ENCODE assay signal across 8 mouse cellular contexts in the genomic region with DNA sequence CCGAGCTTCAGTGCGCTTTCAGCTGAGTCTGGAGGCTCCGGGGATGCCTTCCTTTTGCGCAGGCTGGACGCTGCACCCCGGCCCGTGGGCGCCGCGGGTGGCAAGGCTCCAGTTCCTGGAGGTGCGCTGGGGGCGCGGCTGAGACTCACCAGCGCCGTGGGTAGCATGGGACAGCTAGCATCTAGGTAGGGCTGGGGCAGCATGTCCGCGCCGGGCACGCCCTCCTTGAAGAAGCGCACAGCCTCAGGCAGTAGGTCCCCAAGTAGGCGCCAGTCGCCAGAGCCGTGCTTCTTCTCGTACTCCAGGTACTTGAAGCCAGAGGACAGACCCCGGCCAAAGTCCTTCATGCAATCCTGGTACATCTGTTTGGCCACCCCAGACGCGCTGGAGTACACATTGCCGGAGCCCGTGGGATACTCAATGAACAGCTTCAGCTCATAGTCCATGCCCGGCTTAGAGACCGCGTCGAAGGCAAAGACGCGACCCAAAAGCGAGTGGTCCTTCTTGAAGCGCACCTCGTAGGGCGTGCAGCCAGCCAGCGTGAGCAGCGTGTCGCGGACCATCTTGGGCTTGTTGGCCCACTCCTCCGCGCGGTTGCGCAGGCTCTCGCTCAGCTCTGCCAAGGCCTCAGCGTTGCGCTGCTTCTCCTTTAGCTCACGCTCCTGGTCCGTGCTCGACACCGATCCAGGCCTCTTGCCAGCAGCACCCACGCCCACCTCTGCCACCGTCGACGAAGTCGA. TPM values are rescaled to one million over a fixed set of nuclear protein-coding genes. Genes with fewer than 3 reads are reported as not detected.
A peak's percentile ranks its signal among the peaks of the same experiment; 100 is the strongest.
DNase-seq lines count a peak whose midpoint lies in the region; ATAC-seq lines count a peak whose summit lies in the region.

No protein-coding gene starts in this region.

- H3K4me3 ChIP-seq in embryonic facial prominence, embryonic 10.5 days, result peak overlapping the region; percentile 88
- peak overlapping the region; percentile 98 for H3K4me3 ChIP-seq in heart, embryonic 11.5 days (ENCODE audit: low read depth, low read length)
- H3K4me3 ChIP-seq in kidney, embryonic 14.5 days (ENCODE audit: low read length), result peak overlapping the region; percentile 63
- H3K4me3 ChIP-seq in liver, embryonic 16.5 days (ENCODE audit: low read depth, low read length), result peak overlapping the region; percentile 64
- H3K4me3 ChIP-seq in neural tube, embryonic 14.5 days (ENCODE audit: low read depth, low read length), result peak overlapping the region; percentile 95

- peak overlapping the region; percentile 96 for H3K27ac ChIP-seq in embryonic facial prominence, embryonic 10.5 days (replicated peaks)
- H3K27ac ChIP-seq in heart, embryonic 11.5 days (ENCODE audit: low read depth, low read length), result peak overlapping the region; percentile 100
- H3K27ac ChIP-seq in kidney, embryonic 14.5 days (ENCODE audit: low read depth, low read length), result peak overlapping the region; percentile 100; the same call in 1 of the 2 replicates
- no peak overlapping the region for H3K27ac ChIP-seq in liver, embryonic 16.5 days (ENCODE audit: low read length)
- H3K27ac ChIP-seq in neural tube, embryonic 14.5 days (ENCODE audit: low read depth, low read length), result peak overlapping the region; percentile 99

- peak overlapping the region; percentile 96 for H3K9ac ChIP-seq in heart, embryonic 11.5 days (ENCODE audit: low read depth, low read length)
- peak overlapping the region; percentile 86 for H3K9ac ChIP-seq in kidney, embryonic 14.5 days (ENCODE audit: low read depth, low read length)
- peak overlapping the region; percentile 64 for H3K9ac ChIP-seq in liver, embryonic 16.5 days (ENCODE audit: low read depth, low read length)
- peak overlapping the region; percentile 100 for H3K9ac ChIP-seq in neural tube, embryonic 14.5 days (replicated peaks; ENCODE audit: low read depth, low read length)

- no peaks in the 10 kb centered on the region for H3K9me3 ChIP-seq in embryonic facial prominence, embryonic 10.5 days
- no peaks in the 10 kb centered on the region for H3K9me3 ChIP-seq in heart, embryonic 11.5 days (replicated peaks; ENCODE audit: control insufficient read depth, low read length)
- H3K9me3 ChIP-seq in kidney, embryonic 14.5 days (ENCODE audit: control insufficient read depth, low read length), result no peaks in the 10 kb centered on the region
- no peaks in the 10 kb centered on the region for H3K9me3 ChIP-seq in liver, embryonic 16.5 days (replicated peaks; ENCODE audit: control insufficient read depth, low read length)
- H3K9me3 ChIP-seq in neural tube, embryonic 14.5 days (ENCODE audit: control insufficient read depth, low read length), result no peaks in the 10 kb centered on the region

- WGBS in embryonic facial prominence, embryonic 10.5 days, result under 1% methylated on average over 59 of the region's 59 CpGs
- WGBS in heart, embryonic 11.5 days (ENCODE audit: insufficient replicate concordance), result under 1% methylated on average over 59 of the region's 59 CpGs
- WGBS in kidney, embryonic 14.5 days, result under 1% methylated on average over 59 of the region's 59 CpGs
- 3% methylated on average over 59 of the region's 59 CpGs for WGBS in liver, embryonic 16.5 days (ENCODE audit: insufficient replicate concordance)
- under 1% methylated on average over 57 of the region's 59 CpGs for WGBS in neural tube, embryonic 14.5 days

- ATAC-seq in heart, embryonic 11.5 days (replicated peaks; ENCODE audit: insufficient number of reproducible peaks, low FRiP score, low TSS enrichment), result no peak
- ATAC-seq in kidney, embryonic 14.5 days (ENCODE audit: low FRiP score, low TSS enrichment), result no peak
- no peak for ATAC-seq in liver, embryonic 16.5 days (ENCODE audit: low read depth)
- ATAC-seq in neural tube, embryonic 14.5 days (ENCODE audit: low read depth), result 0 out of 2 replicates have a peak, but pooled peaks have one; percentile 18

- H3K4me1 ChIP-seq in embryonic facial prominence, embryonic 10.5 days, result peaks cover 76% of the 10 kb centered on the region
- H3K4me1 ChIP-seq in heart, embryonic 11.5 days (ENCODE audit: control insufficient read depth, insufficient read depth, low read length), result peaks cover 39% of the 10 kb centered on the region
- peaks cover 39% of the 10 kb centered on the region for H3K4me1 ChIP-seq in kidney, embryonic 14.5 days (ENCODE audit: control insufficient read depth, insufficient read depth, low read length)
- peaks cover 10% of the 10 kb centered on the region for H3K4me1 ChIP-seq in liver, embryonic 16.5 days (ENCODE audit: control insufficient read depth, low read depth, low read length)
- H3K4me1 ChIP-seq in neural tube, embryonic 14.5 days (ENCODE audit: control insufficient read depth, insufficient read depth, low read length), result peaks cover 33% of the 10 kb centered on the region

- H3K4me2 ChIP-seq in heart, embryonic 11.5 days, result peak overlapping the region; percentile 96
- H3K4me2 ChIP-seq in kidney, embryonic 14.5 days (replicated peaks; ENCODE audit: low read depth, low read length), result peak overlapping the region; percentile 96
- peak overlapping the region; percentile 64 for H3K4me2 ChIP-seq in liver, embryonic 16.5 days (ENCODE audit: low read depth, low read length)
- H3K4me2 ChIP-seq in neural tube, embryonic 14.5 days (ENCODE audit: low read depth, low read length), result peak overlapping the region; percentile 70

- peaks cover 41% of the 10 kb centered on the region for H3K27me3 ChIP-seq in embryonic facial prominence, embryonic 10.5 days (replicated peaks; ENCODE audit: low read depth, poor library complexity, severe bottlenecking)
- H3K27me3 ChIP-seq in heart, embryonic 11.5 days (ENCODE audit: control insufficient read depth, insufficient read depth, low read length), result no peaks in the 10 kb centered on the region
- H3K27me3 ChIP-seq in kidney, embryonic 14.5 days (ENCODE audit: control insufficient read depth, insufficient read depth, low read length), result no peaks in the 10 kb centered on the region
- H3K27me3 ChIP-seq in liver, embryonic 16.5 days (ENCODE audit: control insufficient read depth, insufficient read depth, low read depth, low read length), result peaks cover 69% of the 10 kb centered on the region
- peaks cover 4% of the 10 kb centered on the region; the same call in 1 of the 2 replicates for H3K27me3 ChIP-seq in neural tube, embryonic 14.5 days (ENCODE audit: control insufficient read depth, insufficient read depth, low read length)

- DNase-seq in CD4-positive helper T cell, adult 2 months (ENCODE audit: low read depth, low spot score), result peak; percentile 60
- DNase-seq in adrenal gland, adult (ENCODE audit: inconsistent age in 2 of 2, low spot score in 1 of 2), result peak; percentile 78 to 94
- DNase-seq in embryonic facial prominence, embryonic 10.5 days (ENCODE audit: low spot score), result peak; percentile 67
- peak; percentile 61 to 70 for DNase-seq in urinary bladder, postnatal 4 days (ENCODE audit: low spot score in 2 of 2)

- no peaks in the 10 kb centered on the region; the same call in 1 of the 2 replicates for H3K36me3 ChIP-seq in embryonic facial prominence, embryonic 10.5 days (replicated peaks)
- 0 out of 2 replicates have a peak, but pooled peaks cover 4% of the 10 kb centered on the region for H3K36me3 ChIP-seq in heart, embryonic 11.5 days (ENCODE audit: control insufficient read depth, insufficient read depth, low read length)
- peaks cover 11% of the 10 kb centered on the region; the same call in 1 of the 2 replicates for H3K36me3 ChIP-seq in kidney, embryonic 14.5 days (ENCODE audit: control insufficient read depth, insufficient read depth, low read length)
- H3K36me3 ChIP-seq in liver, embryonic 16.5 days (ENCODE audit: control insufficient read depth, insufficient read depth), result no peaks in the 10 kb centered on the region
- no peaks in the 10 kb centered on the region for H3K36me3 ChIP-seq in neural tube, embryonic 14.5 days (ENCODE audit: control insufficient read depth, insufficient read depth, low read length)

RNA-seq across cellular contexts. Expression of a gene that starts 2.1 kb away (rescaled TPM):
- polyA plus RNA-seq in embryonic facial prominence, embryonic 10.5 days (2016; fragmentation: Nextera tagmentation; extraction: Ambion mirVana), result 13.5 and 17.3 TPM in 2 replicates
- polyA plus RNA-seq in heart, embryonic 11.5 days (2014; fragmentation: Nextera tagmentation; extraction: Ambion mirVana), result 18.9 and 26.9 TPM in 2 replicates
- polyA plus RNA-seq in kidney, embryonic 14.5 days (2014; fragmentation: Nextera tagmentation; extraction: Ambion mirVana), result 25.8 and 34.8 TPM in 2 replicates
- 1.8 and 2.3 TPM in 2 replicates for polyA plus RNA-seq in liver, embryonic 16.5 days (2015; fragmentation: Nextera tagmentation; extraction: Ambion mirVana)
- polyA plus RNA-seq in neural tube, embryonic 14.5 days (2014; fragmentation: Nextera tagmentation; extraction: Ambion mirVana), result 47.6 and 58.3 TPM in 2 replicates
